Mouse (Mus musculus): Measurements from ENCODE around the gene Leng8. TPM values are rescaled to one million over a fixed set of nuclear protein-coding genes. Genes with fewer than 3 reads are reported as not detected.
"Not testable (repeated sequence)": the region's sequence is repeated elsewhere in the genome, so short reads cannot be mapped to it uniquely, and the experiment has no call there.

The Leng8 gene
- total RNA-seq, 1 experiment: 77.2 TPM

- in situ Hi-C loops (cut with MboI; ENCODE audit: low sequenced_read_pairs in 2 of 2, unreplicated experiment in 2 of 2): no loop called here
- TF ChIP-seq ZNF384 (IDR thresholded peaks at IDR 0.05; ENCODE audit: low read depth, low read length) (no peak), HCFC1 (IDR thresholded peaks at IDR 0.05; ENCODE audit: borderline replicate concordance, insufficient read depth, low read length) (no peak)
- Histone ChIP-seq H3K36me3 (ENCODE audit: control insufficient read depth, insufficient read depth, low read length, poor library complexity, severe bottlenecking) (peaks cover 15% of the 10 kb centered on the region), H3K9me3 (ENCODE audit: control insufficient read depth, insufficient read depth, low read depth, low read length) (no peaks in the 10 kb centered on the region), H3K4me3 (ENCODE audit: insufficient read depth in 1 of 2, low read depth in 1 of 2, low read length in 2 of 2, poor library complexity in 1 of 2, severe bottlenecking in 1 of 2) (peak overlapping the region; percentile 78 to 98; a peak in 3 of 4 replicates), H3K9ac (ENCODE audit: insufficient read depth, low read depth, low read length, poor library complexity, severe bottlenecking) (peak overlapping the region; percentile 33; the same call in 1 of the 2 replicates), H3K27ac (ENCODE audit: insufficient read depth, low read depth, low read length, poor library complexity, severe bottlenecking) (no peak overlapping the region), H3K4me1 (ENCODE audit: control insufficient read depth in 2 of 2, insufficient read depth in 2 of 2, low read length in 2 of 2, poor library complexity in 1 of 2) (peaks cover 9 to 24% of the 10 kb centered on the region in 2 experiments)
- no peak for DNase-seq (ENCODE audit: low read depth, low spot score)
These were observed 14.4 kb downstream of the Leng8 start for GRCm38 (mm10) chr7:4151241-4151640.

- Histone ChIP-seq H3K9ac (ENCODE audit: insufficient read depth, low read depth, low read length, poor library complexity, severe bottlenecking) (no peak overlapping the region), H3K9me3 (ENCODE audit: control insufficient read depth, insufficient read depth, low read depth, low read length) (no peaks in the 10 kb centered on the region), H3K4me1 (ENCODE audit: control insufficient read depth in 2 of 2, insufficient read depth in 2 of 2, low read length in 2 of 2, poor library complexity in 1 of 2) (peaks cover 9 to 12% of the 10 kb centered on the region in 2 experiments), H3K27ac (ENCODE audit: insufficient read depth, low read depth, low read length, poor library complexity, severe bottlenecking) (no peak overlapping the region), H3K4me3 (ENCODE audit: insufficient read depth in 1 of 2, low read depth in 1 of 2, low read length in 2 of 2, poor library complexity in 1 of 2, severe bottlenecking in 1 of 2) (no peak overlapping the region), H3K36me3 (ENCODE audit: control insufficient read depth, insufficient read depth, low read length, poor library complexity, severe bottlenecking) (no peaks in the 10 kb centered on the region)
- in situ Hi-C loops (cut with MboI; ENCODE audit: low sequenced_read_pairs in 2 of 2, unreplicated experiment in 2 of 2): no loop called here
- no peak for DNase-seq (ENCODE audit: low read depth, low spot score)
- TF ChIP-seq MAFK (IDR thresholded peaks at IDR 0.05; ENCODE audit: insufficient read depth, low read depth, low read length): no peak
- no peak for TF ChIP-seq ZC3H11A (IDR thresholded peaks at IDR 0.05; ENCODE audit: borderline replicate concordance, low read depth, low read length)
- TF ChIP-seq ZNF384 (IDR thresholded peaks at IDR 0.05; ENCODE audit: low read depth, low read length): no peak
- TF ChIP-seq HCFC1 (IDR thresholded peaks at IDR 0.05; ENCODE audit: borderline replicate concordance, insufficient read depth, low read length): no peak
- TF ChIP-seq CHD2 (IDR thresholded peaks at IDR 0.05; ENCODE audit: low read depth, low read length): no peak
These were observed 17.5 kb downstream of the Leng8 start for GRCm38 (mm10) chr7:4154356-4154755.

- peak overlapping the region; percentile 23; the same call in 1 of the 2 replicates for H3K9ac ChIP-seq (ENCODE audit: insufficient read depth, low read depth, low read length, poor library complexity, severe bottlenecking)
- no peaks in the 10 kb centered on the region for H3K36me3 ChIP-seq (ENCODE audit: control insufficient read depth, insufficient read depth, low read length, poor library complexity, severe bottlenecking)
- no peaks in the 10 kb centered on the region for H3K9me3 ChIP-seq (ENCODE audit: control insufficient read depth, insufficient read depth, low read depth, low read length)
- TF ChIP-seq ZC3H11A (IDR thresholded peaks at IDR 0.05; ENCODE audit: borderline replicate concordance, low read depth, low read length) (no peak), MAFK (IDR thresholded peaks at IDR 0.05; ENCODE audit: insufficient read depth, low read depth, low read length) (no peak), CHD2 (IDR thresholded peaks at IDR 0.05; ENCODE audit: low read depth, low read length) (no peak), ZNF384 (IDR thresholded peaks at IDR 0.05; ENCODE audit: low read depth, low read length) (no peak), HCFC1 (IDR thresholded peaks at IDR 0.05; ENCODE audit: borderline replicate concordance, insufficient read depth, low read length) (no peak)
- no peak overlapping the region for H3K4me3 ChIP-seq (ENCODE audit: insufficient read depth in 1 of 2, low read depth in 1 of 2, low read length in 2 of 2, poor library complexity in 1 of 2, severe bottlenecking in 1 of 2)
- peaks cover 9 to 12% of the 10 kb centered on the region in 2 experiments for H3K4me1 ChIP-seq (ENCODE audit: control insufficient read depth in 2 of 2, insufficient read depth in 2 of 2, low read length in 2 of 2, poor library complexity in 1 of 2)
- H3K27ac ChIP-seq (ENCODE audit: insufficient read depth, low read depth, low read length, poor library complexity, severe bottlenecking): peak overlapping the region; percentile 77
- DNase-seq (ENCODE audit: low read depth, low spot score): no peak
- in situ Hi-C loops (cut with MboI; ENCODE audit: low sequenced_read_pairs in 2 of 2, unreplicated experiment in 2 of 2): no loop called here
These were observed 18.1 kb downstream of the Leng8 start for GRCm38 (mm10) chr7:4154976-4155375.

- H3K4me3 ChIP-seq (ENCODE audit: insufficient read depth in 1 of 2, low read depth in 1 of 2, low read length in 2 of 2, poor library complexity in 1 of 2, severe bottlenecking in 1 of 2); H3K9me3 ChIP-seq (ENCODE audit: control insufficient read depth, insufficient read depth, low read depth, low read length); in situ Hi-C loops (cut with MboI; ENCODE audit: low sequenced_read_pairs in 2 of 2, unreplicated experiment in 2 of 2); DNase-seq (ENCODE audit: low read depth, low spot score); H3K9ac ChIP-seq (ENCODE audit: insufficient read depth, low read depth, low read length, poor library complexity, severe bottlenecking); H3K4me1 ChIP-seq (ENCODE audit: control insufficient read depth in 2 of 2, insufficient read depth in 2 of 2, low read length in 2 of 2, poor library complexity in 1 of 2); H3K27ac ChIP-seq (ENCODE audit: insufficient read depth, low read depth, low read length, poor library complexity, severe bottlenecking); H3K36me3 ChIP-seq (ENCODE audit: control insufficient read depth, insufficient read depth, low read length, poor library complexity, severe bottlenecking): not testable (repeated sequence)
These were observed 24.8 kb downstream of the Leng8 start for GRCm38 (mm10) chr7:4161596-4161995.

- H3K9me3 ChIP-seq (ENCODE audit: control insufficient read depth, insufficient read depth, low read depth, low read length): no peaks in the 10 kb centered on the region
- peaks cover 4 to 11% of the 10 kb centered on the region in 2 experiments; a peak in 1 of 4 replicates for H3K4me1 ChIP-seq (ENCODE audit: control insufficient read depth in 2 of 2, insufficient read depth in 2 of 2, low read length in 2 of 2, poor library complexity in 1 of 2)
- no peak for DNase-seq (ENCODE audit: low read depth, low spot score)
- in situ Hi-C loops (cut with MboI; ENCODE audit: low sequenced_read_pairs in 2 of 2, unreplicated experiment in 2 of 2): no loop called here
- no peaks in the 10 kb centered on the region; the same call in 1 of the 2 replicates for H3K36me3 ChIP-seq (ENCODE audit: control insufficient read depth, insufficient read depth, low read length, poor library complexity, severe bottlenecking)
- peak overlapping the region; percentile 56 for H3K9ac ChIP-seq (ENCODE audit: insufficient read depth, low read depth, low read length, poor library complexity, severe bottlenecking)
- H3K27ac ChIP-seq (ENCODE audit: insufficient read depth, low read depth, low read length, poor library complexity, severe bottlenecking): no peak overlapping the region
- TF ChIP-seq CHD2 (IDR thresholded peaks at IDR 0.05; ENCODE audit: low read depth, low read length): no peak
- TF ChIP-seq ZC3H11A (IDR thresholded peaks at IDR 0.05; ENCODE audit: borderline replicate concordance, low read depth, low read length): no peak
- TF ChIP-seq HCFC1 (IDR thresholded peaks at IDR 0.05; ENCODE audit: borderline replicate concordance, insufficient read depth, low read length): no peak
- TF ChIP-seq MAFK (IDR thresholded peaks at IDR 0.05; ENCODE audit: insufficient read depth, low read depth, low read length): no peak
- peak overlapping the region; percentile 55 to 67 for H3K4me3 ChIP-seq (ENCODE audit: insufficient read depth in 1 of 2, low read depth in 1 of 2, low read length in 2 of 2, poor library complexity in 1 of 2, severe bottlenecking in 1 of 2)
These were observed 26.8 kb downstream of the Leng8 start for GRCm38 (mm10) chr7:4163571-4164072.

Data from ES-E14 (cell line).